In the genomic region with DNA sequence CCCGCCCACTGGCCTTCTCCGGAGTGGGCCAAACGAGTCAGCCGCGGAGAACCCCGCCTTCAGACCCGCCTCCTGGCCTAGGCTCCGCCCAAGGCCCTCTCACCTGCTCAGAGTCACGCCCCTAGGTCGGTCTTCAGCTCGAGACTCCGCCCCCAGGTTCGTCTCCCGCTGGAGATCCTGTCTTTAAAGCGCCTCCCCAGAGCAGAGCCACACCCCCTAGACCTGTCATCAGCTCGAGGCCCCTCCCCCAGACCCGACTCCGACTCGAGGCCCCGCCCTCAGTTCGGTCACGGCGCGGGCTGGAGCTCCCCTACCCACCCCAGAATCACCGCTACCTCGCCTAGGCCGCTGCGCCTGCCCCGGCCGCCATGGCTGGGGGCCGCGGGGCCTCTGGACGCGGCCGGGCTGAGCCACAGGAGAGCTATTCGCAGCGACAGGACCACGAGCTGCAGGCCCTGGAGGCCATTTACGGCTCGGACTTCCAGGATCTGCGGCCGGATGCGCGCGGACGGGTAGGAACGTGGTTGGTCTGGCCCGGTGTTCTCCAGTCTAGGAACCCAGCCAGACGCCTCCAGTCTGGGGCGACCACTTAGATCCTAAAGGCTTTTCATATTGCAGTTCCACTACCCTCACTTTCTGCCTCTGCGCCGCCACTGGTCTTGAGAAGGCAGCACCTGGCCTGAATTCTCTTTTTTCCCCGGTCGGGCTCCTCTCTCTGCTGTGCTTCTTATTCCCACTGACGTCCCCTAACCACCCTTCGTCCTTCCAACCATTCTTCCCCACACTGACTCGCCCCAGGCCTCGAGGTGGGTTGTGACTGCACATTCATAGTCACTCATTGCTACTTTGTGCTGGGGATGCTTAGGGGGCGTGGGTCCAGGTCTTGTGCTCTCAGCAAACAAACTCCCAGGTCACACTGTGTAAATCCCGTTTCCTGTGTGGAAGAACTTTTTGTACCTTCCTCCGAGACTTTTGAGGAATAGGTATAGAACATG, we compare ENCODE assay signal across 8 mouse cellular contexts. TPM values are rescaled to one million over a fixed set of nuclear protein-coding genes. Genes with fewer than 3 reads are reported as not detected.
DNase-seq lines count a peak whose midpoint lies in the region; ATAC-seq and TF ChIP-seq lines count a peak whose summit lies in the region.

A gene (plus strand): TSS at position 278 of the 995 bp plus-strand sequence.

- TF ChIP-seq POLR2A in cortical plate, adult 2 months (IDR thresholded peaks at IDR 0.05; ENCODE audit: extremely low read depth, insufficient read depth, low read length) = peak; percentile 39; the same call in 1 of the 2 replicates

- H3K4me3 ChIP-seq in cortical plate, adult 2 months (ENCODE audit: insufficient read depth, low read length) = peak within 1 kb of the TSS; percentile 76
- peak within 1 kb of the TSS; percentile 95 for H3K4me3 ChIP-seq in megakaryocyte, embryonic 14.5 days (replicated peaks)

- TF ChIP-seq CTCF in cortical plate, adult 2 months (IDR thresholded peaks at IDR 0.05; ENCODE audit: extremely low read depth, insufficient read depth, low read length) = no peak

- H3K27ac ChIP-seq in cortical plate, adult 2 months (ENCODE audit: insufficient read depth, low read length) = peak within 1 kb of the TSS; percentile 75

- peaks cover 2% of the 10 kb centered on the region; the same call in 1 of the 2 replicates for H3K4me1 ChIP-seq in cortical plate, adult 2 months (ENCODE audit: control insufficient read depth, insufficient read depth, low read length)
- H3K4me1 ChIP-seq in megakaryocyte, embryonic 14.5 days = peaks cover 20% of the 10 kb centered on the region

- peaks cover 6% of the 10 kb centered on the region for H3K36me3 ChIP-seq in megakaryocyte, embryonic 14.5 days (replicated peaks; ENCODE audit: low read length)

- H3K9me3 ChIP-seq in megakaryocyte, embryonic 14.5 days = no peaks in the 10 kb centered on the region

- no peaks in the 10 kb centered on the region for H3K27me3 ChIP-seq in megakaryocyte, embryonic 14.5 days (replicated peaks)

- peak; percentile 99 for DNase-seq in gastrocnemius, adult 8-10 months (ENCODE audit: low spot score in 2 of 2)
- peak; percentile 95 for DNase-seq in hindlimb bud, embryonic 11.5 days (ENCODE audit: extremely low spot score, low read depth, low spot score)
- peak; percentile 85 to 100 for DNase-seq in left cerebral cortex, adult 8-10 months (ENCODE audit: low spot score in 2 of 2)
- DNase-seq in right cerebral cortex, postnatal 10 days (ENCODE audit: low spot score in 2 of 2) = peak; percentile 99
- DNase-seq in urinary bladder, postnatal 25 days (ENCODE audit: low spot score) = peak; percentile 96

- ATAC-seq in activated CD4-positive, CD25-positive, alpha-beta regulatory T cell, adult 4 months = peak; percentile 99

RNA-seq across cellular contexts. Expression of the gene that starts here (rescaled TPM):
- polyA plus RNA-seq in activated CD4-positive, CD25-positive, alpha-beta regulatory T cell, adult 4 months (2017; shearing (Covaris generic)) = 1 to 10 TPM; 2.0 to 2.7 TPM
- polyA plus RNA-seq in cortical plate, adult 2 months (2012; rRNA removed) = 18.7 and 20.3 TPM in 2 replicates
- 1 to 10 TPM; 2.7 to 3.7 (median 3.6) TPM for total RNA-seq in gastrocnemius, adult 8-10 months (2022)
- total RNA-seq in left cerebral cortex, adult 8-10 months (2022) = 10 to 100 TPM; 19.7 to 22.3 (median 21.1) TPM
- 2.9 and 3.7 TPM in 2 replicates for polyA plus RNA-seq in megakaryocyte, embryonic 14.5 days (2012; ENCODE audit: insufficient read depth, low replicate concordance)

Comparison
In these comparisons a context has a peak if more than half of its experiments do, and no peak if none do; other contexts are left out.
1. Peak in every context shown above with its lines: DNase-seq, ATAC-seq, H3K4me3 ChIP-seq and H3K27ac ChIP-seq.
2. RNA of the gene that starts here (total RNA-seq): 19.7 to 22.3 TPM in left cerebral cortex, adult 8-10 months; 2.7 to 3.7 TPM in gastrocnemius, adult 8-10 months; every median in the first group is over 4 times any median in the second.